Mouse (Mus musculus) kidney, adult 2 months (tissue): ENCODE measurements around the gene Nav2. TPM values are rescaled to one million over a fixed set of nuclear protein-coding genes. Genes with fewer than 3 reads are reported as not detected.

Experiments used
- DNase-seq: peaks from one replicate; pipeline ENCODE4 v3.0.0; 2021
- H3K27ac ChIP-seq: fragments of 200-500 bp; 2 replicates; pipeline ENCODE4 v1.5.1; 2012; ENCODE audit warnings: low read depth, low read length, control low read depth, inconsistent platforms; ENCODE audit not compliant: insufficient read depth
- H3K27me3 ChIP-seq: fragments of 200-500 bp; replicated peaks from 2 replicates; pipeline ENCODE4 v1.6.1; 2012; ENCODE audit warnings: mild to moderate bottlenecking, moderate library complexity, low read length, inconsistent platforms; ENCODE audit not compliant: control insufficient read depth, insufficient read depth
- H3K36me3 ChIP-seq: fragments of 200-500 bp; 2 replicates; pipeline ENCODE4 v1.6.1; 2012; ENCODE audit warnings: mild to moderate bottlenecking, moderate library complexity, low read length, inconsistent platforms; ENCODE audit not compliant: control insufficient read depth, insufficient read depth
- H3K4me1 ChIP-seq: fragments of 200-500 bp; 2 replicates; pipeline ENCODE4 v1.6.1; 2011; ENCODE audit warnings: low read length; ENCODE audit not compliant: control insufficient read depth, insufficient read depth
- H3K4me3 ChIP-seq: fragments of 200-500 bp; 2 replicates; pipeline ENCODE4 v1.5.1; 2011; ENCODE audit warnings: mild to moderate bottlenecking, low read depth, low read length, control low read depth; ENCODE audit not compliant: insufficient read depth
- CTCF ChIP-seq: fragments of 200-500 bp; conservative IDR thresholded peaks from 2 replicates; pipeline ENCODE4 v1.5.1; 2011; ENCODE audit warnings: low read depth, mild to moderate bottlenecking, control low read depth, low read length, moderate library complexity, mixed read lengths; ENCODE audit not compliant: insufficient read depth, insufficient read length
- POLR2A ChIP-seq: fragments of 200-500 bp; IDR thresholded peaks from one replicate; pipeline ENCODE4 v1.6.1; 2011; ENCODE audit warnings: low read depth, low read length, control low read depth
- WGBS: fragments of 180-500 bp; shearing (Covaris S2); methylation state at CpG from one replicate; pipeline ENCODE4 v1.1.7; 2018; 5-methylcytosine and 5-hydroxymethylcytosine counted together
- polyA plus RNA-seq: library from polyadenylated mRNA; depleted of rRNA; stranded (reverse); fragments of >200 nt; gene quantifications from 2 replicates; pipeline ENCODE4 v1.2.3, GENCODE M21; 2012

The Nav2 gene
- polyA plus RNA-seq, 1 experiment = 18.3 TPM

DNA sequence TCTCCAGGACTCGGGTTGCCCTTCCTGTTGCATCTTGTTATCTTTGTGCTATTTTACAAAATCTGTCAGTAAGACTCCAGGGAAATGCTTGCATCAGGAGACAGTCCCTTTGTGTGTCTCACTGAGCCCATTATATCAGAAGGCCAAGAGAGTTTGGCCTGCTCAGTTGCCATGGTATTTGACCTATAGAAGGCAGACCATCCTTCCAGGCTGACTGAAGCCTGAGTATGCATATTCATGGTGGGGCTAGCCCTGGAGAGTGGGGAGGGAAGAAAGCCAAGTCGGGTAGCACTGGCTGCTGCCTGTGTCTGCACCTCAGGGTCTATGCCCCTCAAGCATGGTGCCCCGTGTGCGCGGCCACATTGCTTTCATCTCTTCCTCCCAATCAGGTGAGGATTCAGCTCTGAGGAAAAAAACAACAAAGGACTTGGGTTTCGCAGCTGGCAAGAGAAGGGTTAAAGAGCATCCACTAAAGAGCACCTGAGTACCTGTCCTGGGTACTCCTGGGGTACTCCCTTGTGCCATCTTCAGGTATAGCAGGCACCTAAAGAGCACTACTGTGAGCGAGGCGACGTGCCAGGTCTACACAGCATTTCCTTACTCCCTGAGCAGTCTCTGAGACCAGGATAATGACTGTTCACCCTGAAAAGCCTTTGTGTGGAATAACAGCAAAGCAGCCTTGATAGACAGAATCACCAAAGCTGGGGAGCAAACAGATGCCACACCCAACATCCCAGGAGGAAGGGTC, 144.5 kb downstream of the Nav2 start:
- no peaks in the 10 kb centered on the region for H3K36me3 ChIP-seq
- TF ChIP-seq POLR2A (no peak), CTCF (no peak)
- H3K27ac ChIP-seq = no peak overlapping the region
- no peaks in the 10 kb centered on the region for H3K4me1 ChIP-seq
- H3K4me3 ChIP-seq = no peak overlapping the region
- 73% methylated on average over 9 of the region's 9 CpGs for WGBS
- no peak for DNase-seq
- no peaks in the 10 kb centered on the region for H3K27me3 ChIP-seq

DNA sequence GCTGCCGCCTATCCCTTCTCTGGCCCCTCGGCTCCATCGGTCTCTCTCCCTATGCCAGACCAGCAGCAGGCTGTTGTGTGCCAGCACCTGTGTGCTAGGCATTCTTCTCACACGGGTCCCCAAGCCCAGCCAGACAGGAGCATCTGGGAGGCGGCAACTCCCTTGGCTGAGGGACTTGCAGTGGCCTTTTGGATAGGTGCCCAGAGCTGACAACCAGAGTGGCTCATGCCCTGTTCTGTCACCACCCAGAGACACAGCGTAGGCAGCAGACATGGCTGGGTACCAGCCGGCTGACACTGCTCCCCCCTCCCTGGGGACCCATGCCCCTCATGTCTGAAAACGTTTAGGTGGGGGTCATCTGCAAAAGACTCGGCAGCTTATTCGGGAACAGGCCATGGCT, 146.8 kb downstream of the Nav2 start:
- H3K27me3 ChIP-seq = no peaks in the 10 kb centered on the region
- 82% methylated on average over 10 of the region's 10 CpGs for WGBS
- H3K4me1 ChIP-seq = no peaks in the 10 kb centered on the region
- no peak overlapping the region for H3K27ac ChIP-seq
- H3K4me3 ChIP-seq = no peak overlapping the region
- TF ChIP-seq CTCF (no peak), POLR2A (no peak)
- no peak for DNase-seq
- H3K36me3 ChIP-seq = no peaks in the 10 kb centered on the region

DNA sequence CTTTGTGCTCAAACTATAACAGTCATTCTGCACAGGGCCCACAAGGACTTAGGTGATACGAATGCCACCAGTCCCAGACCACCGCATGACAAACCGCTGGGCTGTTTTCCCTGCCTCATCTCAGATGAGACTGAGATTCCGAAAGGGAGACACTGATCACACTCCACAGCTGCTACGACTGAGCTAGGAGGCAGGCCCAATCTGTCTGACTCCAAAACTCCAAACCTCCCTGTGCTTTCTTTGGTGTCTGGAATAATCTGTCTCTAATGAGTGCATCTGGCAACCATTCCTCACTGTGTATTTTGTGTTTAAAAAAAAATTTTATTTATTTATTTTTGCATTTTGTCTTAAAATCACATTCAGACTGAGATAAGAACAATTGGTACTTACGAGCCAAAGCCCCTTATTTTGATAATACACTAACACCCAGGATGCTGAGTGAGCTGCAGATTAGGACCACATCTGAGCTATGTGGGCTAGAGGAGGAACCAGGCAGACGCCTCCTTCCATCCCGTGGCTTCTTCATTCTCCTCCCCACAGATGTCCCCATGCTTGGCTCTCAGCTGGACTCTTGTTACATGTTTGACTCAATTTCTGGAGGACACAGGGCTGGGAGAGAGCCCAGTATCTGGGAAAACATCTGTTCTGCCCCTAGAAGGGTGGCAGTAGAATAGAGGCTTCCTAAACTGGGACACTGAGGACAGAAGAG, 149.9 kb downstream of the Nav2 start:
- Histone ChIP-seq H3K27ac (no peak overlapping the region), H3K27me3 (no peaks in the 10 kb centered on the region), H3K4me1 (no peaks in the 10 kb centered on the region), H3K36me3 (no peaks in the 10 kb centered on the region), H3K4me3 (no peak overlapping the region)
- WGBS = 81% methylated on average over 8 of the region's 8 CpGs
- TF ChIP-seq POLR2A (no peak), CTCF (no peak)
- no peak for DNase-seq

DNA sequence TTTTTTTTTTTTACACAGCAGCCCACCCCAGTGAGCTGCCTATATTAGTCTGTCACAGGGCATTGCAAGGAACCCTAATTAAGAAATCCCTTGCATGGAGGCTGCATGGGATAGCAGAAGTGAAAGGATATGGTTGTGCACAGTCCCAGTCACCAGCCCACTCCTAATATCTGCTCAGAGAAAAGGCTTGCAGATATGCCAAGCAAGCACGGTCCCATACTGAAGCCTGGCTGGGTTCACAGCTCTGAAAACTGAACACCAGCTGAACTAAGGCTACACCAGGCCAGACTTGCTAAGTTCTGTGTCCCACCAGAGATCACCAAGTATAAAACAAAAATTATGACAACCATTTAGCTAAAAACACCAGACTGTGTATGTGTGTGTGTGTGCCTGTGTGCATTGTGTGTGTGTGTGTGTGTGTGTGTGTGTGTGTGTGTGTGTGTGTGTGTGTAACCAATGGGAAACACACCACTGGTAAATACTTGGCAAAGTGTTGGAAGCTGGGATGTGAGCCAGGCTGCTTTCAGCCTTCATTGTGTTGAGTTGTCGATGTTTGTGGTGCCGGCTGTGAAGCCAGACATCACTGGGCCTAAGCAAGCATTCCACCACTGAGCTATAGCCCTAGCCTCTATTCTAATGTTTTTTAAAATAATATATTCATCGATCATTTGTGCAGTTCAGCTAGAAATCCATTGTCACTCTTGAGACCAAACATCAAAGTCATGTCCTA, 156.4 kb downstream of the Nav2 start:
- H3K36me3 ChIP-seq = no peaks in the 10 kb centered on the region
- no peak overlapping the region for H3K4me3 ChIP-seq
- no peak for DNase-seq
- H3K27ac ChIP-seq = no peak overlapping the region
- no peaks in the 10 kb centered on the region for H3K27me3 ChIP-seq
- WGBS = 79% methylated on average over 4 of the region's 4 CpGs
- TF ChIP-seq CTCF (no peak), POLR2A (no peak)
- no peaks in the 10 kb centered on the region for H3K4me1 ChIP-seq

DNA sequence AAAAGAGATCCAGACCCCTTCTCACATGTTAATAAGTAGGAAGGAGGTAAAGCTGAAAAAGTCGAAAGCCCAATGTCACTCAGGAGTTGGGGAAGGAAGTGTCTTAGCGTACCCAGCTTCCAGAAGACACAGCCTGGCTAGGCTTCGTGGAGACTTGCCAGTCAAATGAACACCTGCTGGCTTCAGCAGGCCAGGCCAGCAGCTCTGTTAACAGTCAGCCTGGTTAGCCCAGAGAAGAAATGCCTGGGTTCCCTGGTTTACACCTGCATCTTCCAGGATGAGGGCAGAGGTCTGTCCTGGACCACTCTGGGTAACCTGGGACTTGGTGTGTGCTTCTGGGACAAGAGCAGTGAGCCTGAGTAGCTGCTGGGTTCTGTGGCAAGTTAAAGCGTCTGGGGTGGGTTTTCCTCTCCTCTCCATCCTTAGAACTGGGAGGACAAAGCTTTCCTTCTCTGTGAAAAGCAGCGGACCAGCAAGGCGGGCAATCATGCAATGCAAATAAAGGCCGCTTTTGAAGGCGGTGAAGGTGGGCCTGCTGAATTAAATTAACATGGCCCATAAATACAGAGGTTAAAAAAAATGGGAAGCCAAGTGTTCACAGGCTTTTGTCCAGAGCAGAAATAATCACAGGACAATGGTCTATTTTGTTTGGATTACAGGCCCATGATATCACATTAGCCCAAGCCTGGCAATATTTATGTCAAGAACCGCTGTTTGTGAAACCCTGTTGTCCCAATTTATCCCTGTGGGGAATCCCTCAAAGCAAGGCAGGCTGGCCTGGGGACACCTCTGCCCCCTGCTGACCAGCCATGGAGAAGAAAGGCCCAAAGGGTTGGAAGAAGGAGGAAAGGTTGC, 157.3 kb downstream of the Nav2 start:
- Histone ChIP-seq H3K27me3 (no peaks in the 10 kb centered on the region), H3K4me1 (no peaks in the 10 kb centered on the region), H3K36me3 (no peaks in the 10 kb centered on the region), H3K4me3 (no peak overlapping the region), H3K27ac (no peak overlapping the region)
- WGBS = 68% methylated on average over 9 of the region's 9 CpGs
- DNase-seq = peak; percentile 41
- TF ChIP-seq POLR2A (no peak), CTCF (peak; percentile 56)

DNA sequence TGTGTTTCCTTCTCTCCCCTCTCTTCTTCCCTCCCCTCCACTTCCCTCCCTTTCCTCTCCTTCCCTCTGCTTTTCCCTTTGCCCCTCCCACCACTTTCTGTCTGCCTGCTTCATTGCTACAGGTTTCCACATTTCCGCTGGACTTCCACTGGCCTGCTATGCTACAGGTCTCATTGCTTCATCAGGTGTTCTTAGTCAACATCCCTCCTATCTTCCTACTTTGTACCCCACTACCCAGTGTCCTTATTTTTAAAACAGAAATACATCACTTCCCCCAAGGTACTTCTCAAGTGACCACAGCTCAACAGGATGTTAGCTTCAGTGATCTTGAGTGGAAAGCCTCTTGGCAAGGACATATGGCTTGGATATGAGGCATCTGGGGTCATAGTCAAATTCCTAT, 158.3 kb downstream of the Nav2 start:
- H3K27ac ChIP-seq = no peak overlapping the region
- TF ChIP-seq POLR2A (no peak), CTCF (no peak)
- WGBS = 92% methylated on average over 1 of the region's 1 CpGs

More for the DNA sequence above, 158.3 kb downstream of the Nav2 start:
- DNase-seq = no peak
- no peaks in the 10 kb centered on the region for H3K36me3 ChIP-seq
- H3K4me1 ChIP-seq = no peaks in the 10 kb centered on the region
- no peak overlapping the region for H3K4me3 ChIP-seq
- no peaks in the 10 kb centered on the region for H3K27me3 ChIP-seq
